Comparison of ENCODE assay signal across 8 mouse cellular contexts in genomic region chr11:94428091-94428835, GRCm38 (mm10). TPM values are rescaled to one million over a fixed set of nuclear protein-coding genes. Genes with fewer than 3 reads are reported as not detected.
A peak's percentile ranks its signal among the peaks of the same experiment; 100 is the strongest.
DNase-seq lines count a peak whose midpoint lies in the region; ATAC-seq and TF ChIP-seq lines count a peak whose summit lies in the region.
"Had no signal": no experiment of that assay in that cellular context is flagged by ENCODE, and none has a peak within 500 bp of the region (broad histone marks: within the 10 kb centered on the region; RNA-seq: fewer than 3 reads in every experiment).

No protein-coding gene starts in this region.

- H3K27me3 ChIP-seq in forebrain, postnatal 0 days (ENCODE audit: insufficient read depth, low read length): no peaks in the 10 kb centered on the region
- H3K27me3 ChIP-seq in hindbrain, embryonic 11.5 days (ENCODE audit: control insufficient read depth, insufficient read depth, low read length): no peaks in the 10 kb centered on the region
- no peaks in the 10 kb centered on the region for H3K27me3 ChIP-seq in limb, embryonic 13.5 days
- H3K27me3 ChIP-seq in neural tube, embryonic 13.5 days: no peaks in the 10 kb centered on the region

- no peaks in the 10 kb centered on the region for H3K4me1 ChIP-seq in forebrain, postnatal 0 days (ENCODE audit: insufficient read depth)
- peaks cover 8% of the 10 kb centered on the region for H3K4me1 ChIP-seq in hindbrain, embryonic 11.5 days (replicated peaks; ENCODE audit: control insufficient read depth, insufficient read depth, low read length)
- H3K4me1 ChIP-seq in limb, embryonic 13.5 days: peaks cover 67% of the 10 kb centered on the region
- H3K4me1 ChIP-seq in neural tube, embryonic 13.5 days (replicated peaks): peaks cover 64% of the 10 kb centered on the region

- ATAC-seq in forebrain, postnatal 0 days: peak; percentile 85
- peak; percentile 31; the same call in 1 of the 2 replicates for ATAC-seq in hindbrain, embryonic 11.5 days (ENCODE audit: low FRiP score)
- ATAC-seq in limb, embryonic 13.5 days (ENCODE audit: low FRiP score, low read depth): peak; percentile 92
- peak; percentile 80 for ATAC-seq in neural tube, embryonic 13.5 days (ENCODE audit: low read depth)

- no peak overlapping the region for H3K4me3 ChIP-seq in forebrain, postnatal 0 days (ENCODE audit: low read depth, low read length)
- H3K4me3 ChIP-seq in hindbrain, embryonic 11.5 days (ENCODE audit: low read depth, low read length): no peak overlapping the region
- H3K4me3 ChIP-seq in limb, embryonic 13.5 days: no peak overlapping the region
- H3K4me3 ChIP-seq in neural tube, embryonic 13.5 days: no peak overlapping the region

- no peak overlapping the region for H3K9ac ChIP-seq in forebrain, postnatal 0 days
- no peak overlapping the region for H3K9ac ChIP-seq in hindbrain, embryonic 11.5 days (ENCODE audit: low read depth, low read length)
- no peak overlapping the region for H3K9ac ChIP-seq in limb, embryonic 13.5 days
- peak overlapping the region; percentile 34; the same call in 1 of the 2 replicates for H3K9ac ChIP-seq in neural tube, embryonic 13.5 days

- H3K4me2 ChIP-seq in forebrain, postnatal 0 days (ENCODE audit: low read depth): no peak overlapping the region
- no peak overlapping the region for H3K4me2 ChIP-seq in hindbrain, embryonic 11.5 days (replicated peaks; ENCODE audit: low read depth, low read length)
- H3K4me2 ChIP-seq in limb, embryonic 13.5 days (replicated peaks): peak overlapping the region; percentile 53
- no peak overlapping the region for H3K4me2 ChIP-seq in neural tube, embryonic 13.5 days

- no peak for TF ChIP-seq CTCF in forebrain, postnatal 0 days (IDR thresholded peaks at IDR 0.05; ENCODE audit: low read depth)

- 0 out of 2 replicates have a peak overlapping the region, but pooled peaks have one; percentile 50 for H3K27ac ChIP-seq in forebrain, postnatal 0 days (ENCODE audit: low read depth, low read length)
- peak overlapping the region; percentile 67 for H3K27ac ChIP-seq in hindbrain, embryonic 11.5 days (ENCODE audit: low read depth, low read length)
- peak overlapping the region; percentile 90 for H3K27ac ChIP-seq in limb, embryonic 13.5 days
- H3K27ac ChIP-seq in neural tube, embryonic 13.5 days (replicated peaks): peak overlapping the region; percentile 83
- H3K27ac ChIP-seq: macrophage had no signal

- DNase-seq in urinary bladder, postnatal 4 days (ENCODE audit: low spot score in 2 of 2): peak; percentile 84 to 91
- no peak for DNase-seq in urinary bladder, postnatal 10 days (ENCODE audit: low spot score)
- peak; percentile 82 for DNase-seq in forebrain, postnatal 0 days
- DNase-seq in hindbrain, embryonic 11.5 days (ENCODE audit: low spot score): peak; percentile 48
- DNase-seq in layer of hippocampus, adult 18-20 months (ENCODE audit: low spot score in 2 of 2): no peak

- no peaks in the 10 kb centered on the region for H3K9me3 ChIP-seq in forebrain, postnatal 0 days (ENCODE audit: low read length)
- H3K9me3 ChIP-seq in hindbrain, embryonic 11.5 days (ENCODE audit: control insufficient read depth, low read length): no peaks in the 10 kb centered on the region
- no peaks in the 10 kb centered on the region for H3K9me3 ChIP-seq in limb, embryonic 13.5 days
- H3K9me3 ChIP-seq in neural tube, embryonic 13.5 days: no peaks in the 10 kb centered on the region

- 13% methylated on average over 4 of the region's 4 CpGs for WGBS in forebrain, postnatal 0 days
- 32% methylated on average over 4 of the region's 4 CpGs for WGBS in hindbrain, embryonic 11.5 days
- WGBS in limb, embryonic 13.5 days: 7% methylated on average over 4 of the region's 4 CpGs
- WGBS in neural tube, embryonic 13.5 days: 15% methylated on average over 4 of the region's 4 CpGs

- H3K36me3 ChIP-seq in forebrain, postnatal 0 days (ENCODE audit: insufficient read depth): peaks cover 33% of the 10 kb centered on the region; the same call in 1 of the 2 replicates
- H3K36me3 ChIP-seq in hindbrain, embryonic 11.5 days (ENCODE audit: control insufficient read depth, insufficient read depth, low read length): no peaks in the 10 kb centered on the region
- H3K36me3 ChIP-seq in limb, embryonic 13.5 days: peaks cover 82% of the 10 kb centered on the region
- H3K36me3 ChIP-seq in neural tube, embryonic 13.5 days: peaks cover 57% of the 10 kb centered on the region

RNA-seq across cellular contexts. Expression of gene Abcc3, which starts 35.5 kb away (rescaled TPM):
- 1.1 and 1.6 TPM in 2 replicates for total RNA-seq in forebrain, postnatal 0 days (2014; rRNA removed)
- 0.97 and 0.98 TPM in 2 replicates for polyA plus RNA-seq in forebrain, postnatal 0 days (2015; fragmentation: Nextera tagmentation; extraction: Ambion mirVana)
- polyA plus RNA-seq in hindbrain, embryonic 11.5 days (2014; fragmentation: Nextera tagmentation; extraction: Ambion mirVana): 0.57 and 0.94 TPM in 2 replicates
- 0.59 and 1.1 TPM in 2 replicates for polyA plus RNA-seq in limb, embryonic 13.5 days (2015; fragmentation: Nextera tagmentation; extraction: Ambion mirVana)
- 0.68 and 1.0 TPM in 2 replicates for polyA plus RNA-seq in neural tube, embryonic 13.5 days (2015; fragmentation: Nextera tagmentation; extraction: Ambion mirVana)
- 1 to 10 TPM; 1.4 to 2.4 TPM for total RNA-seq in layer of hippocampus, adult 18-20 months (2021)

RNA-seq across cellular contexts. Expression of gene Cacna1g, which starts 45.7 kb away (rescaled TPM):
- 47.1 and 62.9 TPM in 2 replicates for total RNA-seq in forebrain, postnatal 0 days (2014; rRNA removed)
- polyA plus RNA-seq in forebrain, postnatal 0 days (2015; fragmentation: Nextera tagmentation; extraction: Ambion mirVana): 5.3 and 5.8 TPM in 2 replicates
- polyA plus RNA-seq in hindbrain, embryonic 11.5 days (2014; fragmentation: Nextera tagmentation; extraction: Ambion mirVana): 10.9 and 19.3 TPM in 2 replicates
- polyA plus RNA-seq in limb, embryonic 13.5 days (2015; fragmentation: Nextera tagmentation; extraction: Ambion mirVana): 25.9 and 32.7 TPM in 2 replicates
- polyA plus RNA-seq in neural tube, embryonic 13.5 days (2015; fragmentation: Nextera tagmentation; extraction: Ambion mirVana): 8.9 and 9.3 TPM in 2 replicates
- total RNA-seq in layer of hippocampus, adult 18-20 months (2021): 10 to 100 TPM; 53.2 to 59.2 TPM
- polyA plus RNA-seq: macrophage had no signal

RNA-seq across cellular contexts. Expression of gene Spata20, which starts 57.7 kb away (rescaled TPM):
- total RNA-seq in forebrain, postnatal 0 days (2014; rRNA removed): 0.92 and 3.1 TPM in 2 replicates
- 0.99 and 2.3 TPM in 2 replicates for polyA plus RNA-seq in forebrain, postnatal 0 days (2015; fragmentation: Nextera tagmentation; extraction: Ambion mirVana)
- polyA plus RNA-seq in hindbrain, embryonic 11.5 days (2014; fragmentation: Nextera tagmentation; extraction: Ambion mirVana): not detected in 2 replicates
- polyA plus RNA-seq in limb, embryonic 13.5 days (2015; fragmentation: Nextera tagmentation; extraction: Ambion mirVana): 0.20 TPM in 2 replicates
- 0.28 TPM in 1 of 2 replicates, not detected in the other for polyA plus RNA-seq in neural tube, embryonic 13.5 days (2015; fragmentation: Nextera tagmentation; extraction: Ambion mirVana)
- total RNA-seq in layer of hippocampus, adult 18-20 months (2021): under 1 TPM in 1 of 2 experiments, not detected in 1; 0.79 TPM
- polyA plus RNA-seq: macrophage had no signal

Comparison
In these comparisons a context has a peak if more than half of its experiments do, and no peak if none do; other contexts are left out.
1. DNase-seq: peak in urinary bladder, postnatal 4 days (2 of 2), forebrain, postnatal 0 days (single experiment) and hindbrain, embryonic 11.5 days (single experiment); none in urinary bladder, postnatal 10 days (single experiment) and layer of hippocampus, adult 18-20 months (0 of 2).
2. ATAC-seq: peak in every context shown above with its lines; median percentile 92 in limb, embryonic 13.5 days; 85 in forebrain, postnatal 0 days; 80 in neural tube, embryonic 13.5 days; 31 in hindbrain, embryonic 11.5 days.
3. Peak in every context shown above with its lines, with median percentiles within 50 percentile points of each other: H3K27ac ChIP-seq.